Mouse (Mus musculus): ENCODE measurements around the gene Rsc1a1. TPM values are rescaled to one million over a fixed set of nuclear protein-coding genes. Genes with fewer than 3 reads are reported as not detected.

Gene Rsc1a1
- total and polyA plus RNA-seq, 3 experiments = 7.7 TPM; not detected in 2

GRCm38 (mm10) chr4:141658846-141659484, 26.4 kb downstream of the Rsc1a1 start:
- Histone ChIP-seq H3K9me3 (replicated peaks; ENCODE audit: insufficient read depth, low read length) (no peaks in the 10 kb centered on the region), H3K4me3 (ENCODE audit: control insufficient read depth in 1 of 2, insufficient read depth in 1 of 2, low read depth in 2 of 2, low read length in 2 of 2) (no peak overlapping the region), H3K4me1 (ENCODE audit: control insufficient read depth in 1 of 2, insufficient read depth in 2 of 2, low read length in 2 of 2) (peaks cover 0 to 10% of the 10 kb centered on the region in 2 experiments; a peak in 3 of 4 replicates), H3K36me3 (ENCODE audit: control insufficient read depth in 1 of 2, insufficient read depth in 2 of 2, low read length in 2 of 2) (peaks cover 0 to 5% of the 10 kb centered on the region in 2 experiments; a peak in 2 of 4 replicates), H3K27ac (ENCODE audit: control insufficient read depth, low read depth, low read length) (no peak overlapping the region), H3K27me3 (ENCODE audit: control insufficient read depth in 1 of 2, insufficient read depth in 2 of 2, low read length in 2 of 2) (no peaks in the 10 kb centered on the region), H3K9ac (ENCODE audit: control insufficient read depth, low read depth, low read length, poor library complexity, severe bottlenecking) (no peak overlapping the region), H3K79me2 (ENCODE audit: control insufficient read depth, insufficient read depth, low read length, poor library complexity) (peaks cover 11% of the 10 kb centered on the region)
- TF ChIP-seq RCOR1 (IDR thresholded peaks at IDR 0.05; ENCODE audit: low read depth, low read length) = no peak
- TF ChIP-seq TAL1 (IDR thresholded peaks at IDR 0.05; ENCODE audit: low read length) = no peak
- TF ChIP-seq ZMIZ1 (IDR thresholded peaks at IDR 0.05; ENCODE audit: low read depth, low read length) = no peak
- TF ChIP-seq USF1 (IDR thresholded peaks at IDR 0.05; ENCODE audit: low read depth, low read length) = no peak
- TF ChIP-seq ZKSCAN1 (IDR thresholded peaks at IDR 0.05; ENCODE audit: low read depth, low read length) = no peak
- TF ChIP-seq HCFC1 (IDR thresholded peaks at IDR 0.05; ENCODE audit: low read depth, low read length) = no peak
- TF ChIP-seq MAZ (IDR thresholded peaks at IDR 0.05; ENCODE audit: low read depth, low read length) = no peak
- no peak for TF ChIP-seq POLR2AphosphoS5 (IDR thresholded peaks at IDR 0.05; ENCODE audit: borderline replicate concordance, low read depth, low read length)
- no peak for TF ChIP-seq EP300 (IDR thresholded peaks at IDR 0.05; ENCODE audit: low read depth in 1 of 2, low read length in 2 of 2)
- no peak for TF ChIP-seq ELF1 (IDR thresholded peaks at IDR 0.05; ENCODE audit: low read depth, low read length)
- TF ChIP-seq ETS1 (IDR thresholded peaks at IDR 0.05; ENCODE audit: low read depth, low read length) = no peak
- DNase-seq (ENCODE audit: low read depth, low spot score) = no peak

DNA sequence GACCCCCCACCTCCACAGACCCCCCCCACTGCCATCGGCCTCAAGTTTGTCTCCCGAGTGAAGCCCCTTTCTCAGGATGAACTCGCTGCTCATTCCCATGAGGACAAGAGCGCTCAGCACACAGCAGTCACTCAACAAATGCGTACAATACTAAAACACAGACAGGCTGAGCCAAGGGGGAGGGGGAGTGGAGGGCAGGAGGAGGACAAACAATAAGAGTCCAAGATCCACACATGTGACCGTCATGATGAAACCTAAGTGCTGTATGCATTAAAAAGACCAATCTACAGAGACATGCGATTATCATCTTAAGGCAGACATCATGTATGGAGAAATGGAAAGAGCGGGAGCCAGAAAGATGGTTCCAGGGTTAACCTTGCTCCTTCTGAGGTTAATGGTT, 28.5 kb downstream of the Rsc1a1 start:
- no peak overlapping the region for H3K27ac ChIP-seq (ENCODE audit: control insufficient read depth, low read depth, low read length)

More for the DNA sequence above, 28.5 kb downstream of the Rsc1a1 start:
- TF ChIP-seq ZC3H11A (IDR thresholded peaks at IDR 0.05; ENCODE audit: low read depth, low read length) = no peak
- no peak for TF ChIP-seq POLR2A (IDR thresholded peaks at IDR 0.05; ENCODE audit: control insufficient read depth in 1 of 2, insufficient read depth in 1 of 2, low read depth in 1 of 2, low read length in 2 of 2, poor library complexity in 1 of 2)
- TF ChIP-seq RCOR1 (IDR thresholded peaks at IDR 0.05; ENCODE audit: low read depth, low read length) = no peak
- no peak for TF ChIP-seq HCFC1 (IDR thresholded peaks at IDR 0.05; ENCODE audit: low read depth, low read length)
- Histone ChIP-seq H3K4me1 (ENCODE audit: control insufficient read depth in 1 of 2, insufficient read depth in 2 of 2, low read length in 2 of 2) (peaks cover 0 to 5% of the 10 kb centered on the region in 2 experiments; a peak in 1 of 4 replicates), H3K4me3 (ENCODE audit: control insufficient read depth in 1 of 2, insufficient read depth in 1 of 2, low read depth in 2 of 2, low read length in 2 of 2) (no peak overlapping the region), H3K79me2 (ENCODE audit: control insufficient read depth, insufficient read depth, low read length, poor library complexity) (no peaks in the 10 kb centered on the region; the same call in 1 of the 2 replicates), H3K36me3 (ENCODE audit: control insufficient read depth in 1 of 2, insufficient read depth in 2 of 2, low read length in 2 of 2) (no peaks in the 10 kb centered on the region; a peak in 2 of 4 replicates), H3K27me3 (ENCODE audit: control insufficient read depth in 1 of 2, insufficient read depth in 2 of 2, low read length in 2 of 2) (no peaks in the 10 kb centered on the region), H3K9ac (ENCODE audit: control insufficient read depth, low read depth, low read length, poor library complexity, severe bottlenecking) (no peak overlapping the region), H3K9me3 (replicated peaks; ENCODE audit: insufficient read depth, low read length) (no peaks in the 10 kb centered on the region)
- DNase-seq (ENCODE audit: low read depth, low spot score) = no peak
